Mouse (Mus musculus) retina, embryonic 14.5 days (tissue): Measurements from ENCODE around the gene Olfr1274-ps.
"Not testable (repeated sequence)": the region's sequence is repeated elsewhere in the genome, so short reads cannot be mapped to it uniquely, and the experiment has no call there.

Experiments used
- DNase-seq: peaks from one replicate; pipeline ENCODE4 v3.0.0-alpha.2; 2015; ENCODE audit warnings: low spot score

Gene Olfr1274-ps

GRCm38 (mm10) chr2:90398633-90399107 lies at the start of gene Olfr1274-ps:
Gene Olfr1274-ps, plus strand, starts transcription at chr2:90398683.
- not testable (repeated sequence) for DNase-seq

- DNase-seq = not testable (repeated sequence)
These were observed 47.4 kb upstream of the Olfr1274-ps start for GRCm38 (mm10) chr2:90351047-90351446.

- not testable (repeated sequence) for DNase-seq
These were observed 46.9 kb upstream of the Olfr1274-ps start for GRCm38 (mm10) chr2:90351540-90351939.

GRCm38 (mm10) chr2:90359229-90359628 lies 39.3 kb upstream of the Olfr1274-ps start:
- DNase-seq = not testable (repeated sequence)

GRCm38 (mm10) chr2:90360199-90360598 lies 38.3 kb upstream of the Olfr1274-ps start:
- not testable (repeated sequence) for DNase-seq

- DNase-seq = not testable (repeated sequence)
These were observed 15.8 kb downstream of the Olfr1274-ps start for GRCm38 (mm10) chr2:90414110-90414821.

GRCm38 (mm10) chr2:90422282-90422681 lies 23.8 kb downstream of the Olfr1274-ps start:
- DNase-seq = not testable (repeated sequence)

- not testable (repeated sequence) for DNase-seq
These were observed 26.5 kb downstream of the Olfr1274-ps start for GRCm38 (mm10) chr2:90424937-90425336.

GRCm38 (mm10) chr2:90428988-90429717 lies 30.7 kb downstream of the Olfr1274-ps start:
- DNase-seq = not testable (repeated sequence)

- not testable (repeated sequence) for DNase-seq
These were observed 31.3 kb downstream of the Olfr1274-ps start for GRCm38 (mm10) chr2:90429782-90430181.

GRCm38 (mm10) chr2:90437453-90437852 lies 39.0 kb downstream of the Olfr1274-ps start:
- not testable (repeated sequence) for DNase-seq

- DNase-seq = not testable (repeated sequence)
These were observed 41.7 kb downstream of the Olfr1274-ps start for GRCm38 (mm10) chr2:90440169-90440568.

- not testable (repeated sequence) for DNase-seq
These were observed 43.3 kb downstream of the Olfr1274-ps start for GRCm38 (mm10) chr2:90441811-90442210.

- DNase-seq = no peak
These were observed 45.3 kb downstream of the Olfr1274-ps start for GRCm38 (mm10) chr2:90443811-90444210.

- no peak for DNase-seq
These were observed 50.7 kb downstream of the Olfr1274-ps start for GRCm38 (mm10) chr2:90448967-90449740.

GRCm38 (mm10) chr2:90452380-90452779 lies 53.9 kb downstream of the Olfr1274-ps start:
- no peak for DNase-seq
